Mouse (Mus musculus) small intestine, adult 2 months (tissue): ENCODE results near the gene Hs1bp3.

Source experiments
- CTCF ChIP-seq: fragments of 200-500 bp; IDR thresholded peaks from 2 replicates; pipeline ENCODE4 v1.5.1; 2012; ENCODE audit warnings: low read depth, mild to moderate bottlenecking, control low read depth, inconsistent platforms, low read length, moderate library complexity, mixed read lengths; ENCODE audit not compliant: insufficient replicate concordance, insufficient read length; ENCODE audit errors: extremely low read depth
- POLR2A ChIP-seq: fragments of 200-500 bp; IDR thresholded peaks from 2 replicates; pipeline ENCODE4 v1.6.1; 2012; ENCODE audit warnings: low read depth, mild to moderate bottlenecking, control low read depth, inconsistent platforms, low read length, moderate library complexity

- no peak for TF ChIP-seq POLR2A
- no peak for TF ChIP-seq CTCF
These were observed 26.5 kb downstream of the Hs1bp3 start for GRCm38 (mm10) chr12:8339591-8340319.
